Mouse (Mus musculus): Measurements from ENCODE around the gene Kcnj1. TPM values are rescaled to one million over a fixed set of nuclear protein-coding genes. Genes with fewer than 3 reads are reported as not detected.

Kcnj1 gene
- polyA plus RNA-seq, 1 experiment from 2014 or later, result not detected

DNA sequence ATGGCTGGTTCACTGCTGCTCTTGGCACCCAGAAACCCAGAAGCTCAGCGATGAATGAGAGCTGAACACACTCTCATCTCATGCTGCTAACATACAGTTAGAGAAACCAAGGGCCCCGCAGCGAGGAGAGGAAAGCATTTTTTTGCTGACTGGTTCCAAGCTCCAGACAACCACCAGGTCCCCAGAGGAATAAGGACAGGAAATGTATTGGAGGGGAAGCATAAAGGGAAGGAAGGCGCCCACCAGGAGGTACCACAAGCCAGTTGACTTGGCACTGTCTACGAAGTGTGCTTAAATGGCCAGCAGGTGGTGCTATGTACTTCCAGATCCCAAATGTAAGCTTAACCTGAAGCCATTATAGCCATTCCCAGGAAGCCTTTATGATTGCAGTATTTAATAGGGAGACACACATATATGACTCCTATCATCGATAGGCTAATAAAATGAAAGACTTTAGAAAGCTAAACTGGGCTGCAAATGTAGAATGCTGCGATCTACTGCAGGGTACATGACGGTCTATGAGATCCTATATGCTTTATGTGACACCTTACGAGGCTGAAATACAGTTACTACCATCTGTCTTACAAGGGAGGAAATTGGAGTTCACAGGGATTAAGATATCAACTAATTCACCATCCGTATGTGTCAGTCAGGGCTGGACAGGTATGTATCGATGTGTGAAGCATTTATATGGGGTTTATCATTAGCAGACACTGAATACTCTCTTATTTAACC, 33.1 kb downstream of the Kcnj1 start:
- Histone ChIP-seq H3K4me3 (no peak overlapping the region), H3K9ac (no peak overlapping the region), H3K36me3 (no peaks in the 10 kb centered on the region), H3K9me3 (replicated peaks) (no peaks in the 10 kb centered on the region), H3K27ac (no peak overlapping the region), H3K27me3 (peaks cover 37% of the 10 kb centered on the region), H3K4me1 (peaks cover 11% of the 10 kb centered on the region), H3K4me2 (replicated peaks) (no peak overlapping the region)
- ATAC-seq (ENCODE audit: low FRiP score), result peak; percentile 68
- 43% methylated on average over 11 of the region's 11 CpGs for WGBS

- peak; percentile 24 for ATAC-seq (ENCODE audit: low FRiP score)
- H3K27ac ChIP-seq, result no peak overlapping the region
- no peaks in the 10 kb centered on the region for H3K9me3 ChIP-seq (replicated peaks)
- 9% methylated on average over 8 of the region's 8 CpGs for WGBS
- H3K27me3 ChIP-seq, result peaks cover 44% of the 10 kb centered on the region
- peak overlapping the region; percentile 89 for H3K4me2 ChIP-seq (replicated peaks)
- peak overlapping the region; percentile 67; the same call in 1 of the 2 replicates for H3K9ac ChIP-seq
- no peaks in the 10 kb centered on the region for H3K36me3 ChIP-seq
- peaks cover 6% of the 10 kb centered on the region for H3K4me1 ChIP-seq
- H3K4me3 ChIP-seq, result peak overlapping the region; percentile 43
Measured at GRCm38 (mm10) chr9:32408730-32409059, 36.4 kb downstream of the Kcnj1 start.

DNA sequence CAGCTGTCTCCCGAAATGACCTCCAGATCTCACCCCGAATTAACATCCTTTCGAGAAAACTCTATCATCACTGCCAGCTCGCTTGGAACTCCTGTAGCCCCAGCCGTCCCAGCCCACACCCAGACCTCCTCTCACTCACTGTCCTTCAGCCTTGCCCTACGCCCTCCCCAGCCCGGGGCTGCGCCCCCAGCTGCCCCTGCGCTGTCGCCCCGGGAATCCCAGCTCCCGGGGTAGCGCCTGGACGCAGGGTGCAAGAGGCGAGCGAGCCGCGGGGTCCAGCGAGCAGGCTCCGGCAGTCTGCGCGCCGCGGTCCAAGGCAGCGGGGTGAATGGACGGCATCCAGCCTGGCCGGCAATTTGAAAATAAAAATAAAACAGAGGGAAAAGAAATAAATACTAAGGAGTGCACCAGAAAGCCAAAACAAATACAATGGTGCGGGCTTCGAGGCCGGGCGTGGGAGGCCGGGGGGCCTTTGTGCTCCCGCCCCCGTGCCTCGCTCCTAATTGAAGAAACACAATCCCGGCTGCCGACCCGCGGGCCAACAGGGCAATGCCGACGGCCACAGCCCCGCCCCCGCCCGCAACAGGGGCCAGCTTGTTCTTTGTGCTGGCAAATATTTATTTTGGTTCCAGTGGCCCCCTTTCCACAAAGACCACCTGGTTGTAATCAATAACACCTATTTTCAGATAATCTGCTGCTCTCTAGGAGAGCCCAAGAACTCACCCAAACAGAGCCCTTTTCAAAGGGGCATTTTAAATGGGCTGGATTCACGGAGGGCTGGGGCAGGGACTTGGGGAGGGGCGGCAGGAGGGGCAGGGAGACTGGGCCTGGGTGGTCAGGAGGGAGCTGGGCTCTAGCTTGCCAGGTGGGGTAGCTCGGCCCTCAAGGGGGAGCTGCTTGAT, 37.0 kb downstream of the Kcnj1 start:
- H3K36me3 ChIP-seq, result no peaks in the 10 kb centered on the region
- peak overlapping the region; percentile 43 for H3K4me3 ChIP-seq
- peak overlapping the region; percentile 31; the same call in 1 of the 2 replicates for H3K27ac ChIP-seq
- peaks cover 6% of the 10 kb centered on the region for H3K4me1 ChIP-seq
- 1% methylated on average over 46 of the region's 47 CpGs for WGBS
- peaks cover 42% of the 10 kb centered on the region for H3K27me3 ChIP-seq
- ATAC-seq (ENCODE audit: low FRiP score), result peak; percentile 51
- H3K9me3 ChIP-seq (replicated peaks), result no peaks in the 10 kb centered on the region
- H3K4me2 ChIP-seq (replicated peaks), result peak overlapping the region; percentile 89
- peak overlapping the region; percentile 67 for H3K9ac ChIP-seq

DNA sequence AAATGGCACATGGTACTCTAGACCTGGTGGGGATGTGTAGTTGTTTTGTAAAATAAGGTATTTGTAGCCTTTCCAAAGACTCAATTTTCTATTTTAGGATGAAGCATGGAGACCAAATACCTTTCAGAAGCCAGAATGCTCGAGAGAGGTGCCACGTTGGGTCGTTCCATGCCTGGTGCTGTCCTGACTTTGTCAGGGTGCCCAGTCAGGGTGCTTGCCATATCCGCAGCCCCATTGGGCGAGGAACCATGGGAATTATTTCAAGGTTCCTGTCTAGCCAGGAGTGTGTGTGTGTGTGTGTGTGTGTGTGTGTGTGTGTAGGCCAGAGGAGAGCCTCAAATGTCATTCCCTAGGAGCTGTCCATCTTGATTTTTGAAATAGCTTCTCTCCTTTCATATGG, 38.4 kb downstream of the Kcnj1 start:
- no peak for ATAC-seq (ENCODE audit: low FRiP score)
- H3K4me3 ChIP-seq, result no peak overlapping the region
- H3K27me3 ChIP-seq, result peaks cover 39% of the 10 kb centered on the region

GRCm38 (mm10) chr9:32411507-32411906, 39.2 kb downstream of the Kcnj1 start:
- Histone ChIP-seq H3K9ac (no peak overlapping the region), H3K27me3 (peaks cover 31% of the 10 kb centered on the region), H3K4me2 (replicated peaks) (no peak overlapping the region), H3K4me3 (no peak overlapping the region), H3K9me3 (replicated peaks) (no peaks in the 10 kb centered on the region), H3K4me1 (peaks cover 6% of the 10 kb centered on the region), H3K27ac (no peak overlapping the region), H3K36me3 (no peaks in the 10 kb centered on the region)
- no peak for ATAC-seq (ENCODE audit: low FRiP score)
- 88% methylated on average over 5 of the region's 5 CpGs for WGBS

More for the DNA sequence above, 38.4 kb downstream of the Kcnj1 start:
- Histone ChIP-seq H3K36me3 (no peaks in the 10 kb centered on the region), H3K4me2 (replicated peaks) (no peak overlapping the region), H3K9me3 (replicated peaks) (no peaks in the 10 kb centered on the region), H3K4me1 (peaks cover 6% of the 10 kb centered on the region), H3K27ac (no peak overlapping the region), H3K9ac (no peak overlapping the region)
- 92% methylated on average over 5 of the region's 5 CpGs for WGBS

DNA sequence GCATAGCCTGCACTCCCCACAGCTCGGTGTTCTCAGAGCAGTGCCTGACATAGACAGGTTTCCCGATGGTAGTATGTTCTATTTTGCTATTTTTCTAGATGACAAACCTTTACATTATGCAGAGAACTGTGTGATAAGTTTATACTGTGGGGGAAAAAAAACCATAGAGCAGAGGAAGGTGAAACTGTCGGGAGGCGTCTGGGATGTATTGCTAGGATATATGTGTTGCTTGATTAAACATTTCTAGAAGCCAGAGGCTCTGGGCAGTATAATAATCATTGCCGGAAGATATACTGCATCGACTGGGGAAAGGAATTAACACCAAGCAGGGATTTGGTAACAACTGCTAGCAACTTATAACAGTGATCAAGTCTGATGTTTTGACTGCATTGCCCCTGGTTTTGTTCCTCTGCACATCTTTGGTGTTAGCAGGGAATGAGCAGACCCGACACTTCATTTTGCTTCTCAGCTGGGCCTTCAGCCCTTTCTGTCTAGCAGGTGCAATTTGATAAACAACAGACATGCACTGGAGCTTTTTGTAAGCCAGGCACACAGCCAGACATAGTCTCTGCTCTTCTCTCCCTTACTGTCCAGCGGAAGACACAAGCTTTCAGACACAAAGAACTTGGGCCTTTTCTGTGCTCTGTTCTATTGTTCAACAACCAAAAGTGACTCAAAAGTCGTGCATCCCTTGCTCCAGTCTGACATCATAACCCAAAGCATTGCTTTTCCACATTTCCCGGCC, 40.7 kb downstream of the Kcnj1 start:
- Histone ChIP-seq H3K4me1 (peaks cover 6% of the 10 kb centered on the region), H3K9me3 (replicated peaks) (no peaks in the 10 kb centered on the region), H3K36me3 (no peaks in the 10 kb centered on the region), H3K27ac (no peak overlapping the region), H3K4me2 (replicated peaks) (no peak overlapping the region), H3K9ac (no peak overlapping the region), H3K27me3 (peaks cover 18% of the 10 kb centered on the region), H3K4me3 (no peak overlapping the region)
- WGBS, result 76% methylated on average over 10 of the region's 10 CpGs
- no peak for ATAC-seq (ENCODE audit: low FRiP score)

GRCm38 (mm10) chr9:32414956-32415355, 42.7 kb downstream of the Kcnj1 start:
- Histone ChIP-seq H3K4me1 (no peaks in the 10 kb centered on the region), H3K36me3 (no peaks in the 10 kb centered on the region), H3K4me3 (no peak overlapping the region), H3K9me3 (replicated peaks) (no peaks in the 10 kb centered on the region), H3K4me2 (replicated peaks) (no peak overlapping the region), H3K27me3 (peaks cover 7% of the 10 kb centered on the region), H3K9ac (no peak overlapping the region), H3K27ac (no peak overlapping the region)
- ATAC-seq (ENCODE audit: low FRiP score), result no peak
- WGBS, result 60% methylated on average over 1 of the region's 1 CpGs

DNA sequence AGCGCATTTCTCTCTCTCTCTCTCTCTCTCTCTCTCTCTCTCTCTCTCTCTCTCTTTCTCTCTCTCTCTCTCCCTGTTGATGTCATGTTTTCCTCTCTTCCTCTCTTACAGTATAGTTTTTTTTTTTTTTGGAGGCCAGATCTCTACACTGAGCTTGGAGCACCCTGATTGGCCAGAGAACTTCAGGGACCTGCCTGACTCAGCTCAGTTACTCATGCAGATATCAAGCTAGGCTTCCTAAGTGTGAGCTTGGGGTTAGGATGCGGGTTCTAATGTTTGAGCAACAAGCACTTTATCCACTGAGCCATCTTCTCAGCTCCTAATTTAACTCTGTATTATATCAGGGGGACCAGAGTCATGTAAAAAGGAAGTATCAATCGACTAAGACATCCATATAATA, 43.7 kb downstream of the Kcnj1 start:
- 95% methylated on average over 3 of the region's 3 CpGs for WGBS
- Histone ChIP-seq H3K9me3 (replicated peaks) (no peaks in the 10 kb centered on the region), H3K9ac (no peak overlapping the region), H3K36me3 (no peaks in the 10 kb centered on the region), H3K4me1 (no peaks in the 10 kb centered on the region), H3K27me3 (peaks cover 3% of the 10 kb centered on the region), H3K4me3 (no peak overlapping the region), H3K27ac (no peak overlapping the region), H3K4me2 (replicated peaks) (no peak overlapping the region)
- ATAC-seq (ENCODE audit: low FRiP score), result no peak

DNA sequence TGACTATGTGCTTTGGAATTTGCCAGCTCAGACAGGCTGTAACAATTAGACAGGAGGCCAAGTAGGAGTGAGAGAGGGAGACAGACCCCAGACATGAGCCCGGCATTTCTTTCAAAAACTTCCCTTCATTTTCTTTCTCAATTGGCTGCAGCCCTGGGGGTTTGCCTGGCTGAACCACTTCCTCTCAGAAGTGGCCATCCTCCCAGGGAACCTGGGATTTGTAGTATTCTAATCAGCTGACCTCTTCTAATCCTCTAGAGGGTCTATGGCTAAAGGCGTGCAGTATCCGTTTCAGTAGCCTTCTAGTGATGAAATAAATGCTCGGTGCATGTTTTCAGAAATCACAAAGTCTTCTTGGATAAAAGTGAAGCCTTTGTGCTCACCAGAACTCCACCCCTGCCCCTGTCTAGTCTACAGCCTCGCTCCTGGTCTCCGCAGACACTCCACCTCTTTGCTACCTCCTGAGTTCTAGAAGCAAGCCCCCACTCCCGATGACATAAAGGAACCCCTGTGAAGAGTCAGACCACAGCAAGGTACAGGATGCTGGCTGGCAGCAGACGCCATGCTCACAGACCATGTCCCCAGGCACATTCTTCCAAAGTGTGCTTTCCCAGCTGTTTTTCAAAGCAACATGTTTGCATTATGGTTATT, 45.3 kb downstream of the Kcnj1 start:
- Histone ChIP-seq H3K27me3 (no peaks in the 10 kb centered on the region), H3K4me1 (no peaks in the 10 kb centered on the region), H3K4me3 (no peak overlapping the region), H3K4me2 (replicated peaks) (no peak overlapping the region), H3K9ac (no peak overlapping the region), H3K9me3 (replicated peaks) (no peaks in the 10 kb centered on the region), H3K36me3 (no peaks in the 10 kb centered on the region), H3K27ac (0 out of 2 replicates have a peak overlapping the region, but pooled peaks have one; percentile 9)
- no peak for ATAC-seq (ENCODE audit: low FRiP score)
- WGBS, result 41% methylated on average over 8 of the region's 8 CpGs

DNA sequence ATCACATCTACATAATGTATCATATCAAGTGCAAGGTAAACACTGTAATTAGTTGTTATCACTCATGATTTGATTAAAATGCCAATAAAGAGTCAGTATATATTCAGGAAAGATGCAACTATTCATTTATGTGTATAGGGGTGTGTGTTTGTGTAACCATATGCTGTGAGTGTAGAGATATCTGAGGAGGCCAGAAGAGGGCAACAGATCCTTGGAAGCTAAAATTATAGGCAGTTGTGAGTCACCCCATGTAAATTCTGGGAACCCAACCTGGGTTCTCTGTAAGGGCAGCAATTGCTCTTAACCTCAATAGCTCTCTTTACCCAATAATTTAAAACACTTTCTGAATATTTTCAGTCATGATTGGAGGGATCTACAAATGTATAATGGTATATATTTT, 48.4 kb downstream of the Kcnj1 start:
- no peaks in the 10 kb centered on the region for H3K4me1 ChIP-seq
- no peaks in the 10 kb centered on the region; the same call in 1 of the 2 replicates for H3K36me3 ChIP-seq
- H3K4me3 ChIP-seq, result no peak overlapping the region
- H3K9me3 ChIP-seq (replicated peaks), result no peaks in the 10 kb centered on the region
- no peak overlapping the region for H3K4me2 ChIP-seq (replicated peaks)
- H3K27me3 ChIP-seq, result no peaks in the 10 kb centered on the region
- ATAC-seq (ENCODE audit: low FRiP score), result no peak
- no peak overlapping the region for H3K9ac ChIP-seq
- H3K27ac ChIP-seq, result no peak overlapping the region

GRCm38 (mm10) chr9:32425321-32425720, 53.0 kb downstream of the Kcnj1 start:
- Histone ChIP-seq H3K27me3 (no peaks in the 10 kb centered on the region), H3K9me3 (replicated peaks) (no peaks in the 10 kb centered on the region), H3K4me1 (no peaks in the 10 kb centered on the region), H3K9ac (no peak overlapping the region), H3K4me3 (no peak overlapping the region), H3K4me2 (replicated peaks) (no peak overlapping the region), H3K36me3 (no peaks in the 10 kb centered on the region; the same call in 1 of the 2 replicates), H3K27ac (no peak overlapping the region)
- WGBS, result 83% methylated on average over 7 of the region's 7 CpGs
- ATAC-seq (ENCODE audit: low FRiP score), result no peak

DNA sequence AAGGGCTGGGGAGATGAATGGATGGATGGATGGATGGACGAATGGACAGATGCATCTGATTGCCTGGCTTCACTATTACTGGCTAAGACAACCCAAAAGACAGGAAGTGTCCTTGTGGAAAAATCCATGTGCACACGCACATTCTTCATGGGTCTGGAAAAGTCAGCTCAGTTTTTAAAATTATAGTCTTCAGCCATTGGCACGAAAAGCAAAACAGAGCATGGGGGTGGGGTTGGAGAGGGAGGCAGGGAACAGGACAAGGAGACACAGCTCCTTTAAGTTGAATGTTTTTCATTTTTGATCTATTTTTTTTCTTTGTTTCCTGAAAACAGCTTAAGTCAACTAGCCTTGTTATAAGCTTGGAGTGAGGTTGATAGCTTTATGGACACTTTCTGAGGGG, 58.8 kb downstream of the Kcnj1 start:
- H3K4me2 ChIP-seq (replicated peaks), result no peak overlapping the region
- no peak overlapping the region for H3K9ac ChIP-seq
- H3K9me3 ChIP-seq (replicated peaks), result no peaks in the 10 kb centered on the region
- H3K27me3 ChIP-seq, result no peaks in the 10 kb centered on the region
- ATAC-seq (ENCODE audit: low FRiP score), result no peak
- 0 out of 2 replicates have a peak, but pooled peaks cover 5% of the 10 kb centered on the region for H3K4me1 ChIP-seq
- H3K4me3 ChIP-seq, result no peak overlapping the region
- H3K36me3 ChIP-seq, result no peaks in the 10 kb centered on the region
- WGBS, result 92% methylated on average over 3 of the region's 3 CpGs
- no peak overlapping the region for H3K27ac ChIP-seq
